Mouse (Mus musculus) T-helper 1 cell (primary cell): ENCODE results near the gene Slc9c1.
"Not testable (repeated sequence)": the region's sequence is repeated elsewhere in the genome, so short reads cannot be mapped to it uniquely, and the experiment has no call there.

Experiments used
- in situ Hi-C: fragments of 300-600 bp; cut with MboI, MseI; formaldehyde crosslinking; loops from one replicate; pipeline ENCODE4 v1.15.1; 2025; ENCODE audit warnings: high pct_unique_total_duplicates

Gene Slc9c1

DNA sequence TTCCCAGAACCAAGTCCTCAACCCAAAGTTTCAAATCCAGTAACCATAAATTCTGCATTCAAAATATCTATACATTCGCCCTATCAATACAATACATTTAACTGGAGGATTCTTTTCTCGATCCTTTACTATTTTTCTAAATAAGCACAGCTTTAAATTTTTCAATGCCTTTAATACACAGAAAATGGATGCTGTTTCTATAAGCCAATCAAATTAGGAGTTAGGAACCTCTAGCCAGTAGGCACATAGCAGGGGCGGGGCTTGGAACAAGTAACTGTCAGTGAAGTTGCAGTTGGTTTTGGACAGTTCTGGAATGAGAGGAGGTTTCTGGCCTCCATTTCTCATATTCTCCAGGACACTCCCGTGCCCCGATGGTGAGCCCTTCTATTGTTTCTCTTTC, at the start of gene Slc9c1:
Slc9c1 (plus strand) TSS at position 301 of the 400 bp plus-strand sequence.
- in situ Hi-C loops: no loop called here

DNA sequence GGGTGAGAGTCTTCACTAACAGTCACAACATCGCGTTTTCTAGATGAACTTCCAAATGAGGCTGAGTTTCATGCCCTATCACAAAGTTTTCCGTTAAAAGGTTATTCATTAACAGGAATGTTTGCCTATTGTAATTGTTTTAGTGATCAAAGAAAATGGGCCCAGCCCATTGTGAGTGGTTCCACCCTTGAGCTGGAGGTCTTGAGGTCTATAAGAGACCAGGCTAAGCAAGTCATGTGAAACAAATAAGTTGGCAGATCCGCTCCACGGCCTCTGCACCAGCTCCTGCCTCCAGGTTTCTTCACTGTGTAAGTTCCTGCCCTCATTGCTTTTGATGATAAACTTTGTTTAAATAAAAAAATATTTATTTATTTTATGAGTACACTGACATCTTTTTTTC, 42.2 kb upstream of the Slc9c1 start, which contains the start of gene Gm609:
Gm609 (minus strand) TSS at position 43 of the 400 bp plus-strand sequence.
- in situ Hi-C loops: loop anchor here (5.0 kb wide), 1 partner anchor 49 kb away; no protein-coding TSS in a partner anchor

DNA sequence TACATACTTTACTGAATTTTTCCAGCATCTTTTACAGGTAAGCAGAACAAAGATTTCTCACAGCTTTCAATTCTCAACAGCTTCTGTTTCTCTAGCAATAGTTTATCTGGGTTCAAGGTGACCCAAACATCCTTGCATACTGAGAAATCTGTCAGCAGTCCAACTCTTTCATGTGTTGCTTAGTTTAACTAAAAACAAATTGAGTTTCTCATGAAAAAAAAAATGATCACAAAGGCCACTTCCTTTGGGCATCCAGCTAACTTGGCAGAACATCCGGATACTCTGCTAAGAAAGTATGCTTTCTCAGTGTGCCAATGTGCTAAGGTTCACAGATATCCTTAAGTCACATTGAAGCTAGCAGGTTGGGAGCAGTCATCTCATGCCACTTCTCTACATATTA, 39.8 kb upstream of the Slc9c1 start:
- in situ Hi-C loops: no loop called here

DNA sequence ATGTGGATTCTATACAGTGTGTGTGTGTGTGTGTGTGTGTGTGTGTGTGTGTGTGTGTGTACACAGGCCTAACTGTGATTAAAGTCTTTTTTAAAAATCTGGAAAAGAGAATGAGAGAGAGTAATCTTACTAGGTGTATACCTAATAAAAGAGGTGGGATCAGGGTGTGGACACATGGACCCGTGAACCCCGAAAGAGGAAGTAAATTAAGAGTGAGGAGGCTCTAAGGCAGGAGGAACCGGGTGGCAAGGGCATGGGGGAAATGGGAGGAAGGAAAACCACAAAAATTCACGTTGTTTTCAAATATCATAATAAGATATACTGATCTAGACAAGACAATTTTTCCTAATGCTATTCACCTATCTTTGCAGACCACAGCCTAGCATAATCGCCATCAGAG, 9.6 kb upstream of the Slc9c1 start:
- in situ Hi-C loops: no loop called here

DNA sequence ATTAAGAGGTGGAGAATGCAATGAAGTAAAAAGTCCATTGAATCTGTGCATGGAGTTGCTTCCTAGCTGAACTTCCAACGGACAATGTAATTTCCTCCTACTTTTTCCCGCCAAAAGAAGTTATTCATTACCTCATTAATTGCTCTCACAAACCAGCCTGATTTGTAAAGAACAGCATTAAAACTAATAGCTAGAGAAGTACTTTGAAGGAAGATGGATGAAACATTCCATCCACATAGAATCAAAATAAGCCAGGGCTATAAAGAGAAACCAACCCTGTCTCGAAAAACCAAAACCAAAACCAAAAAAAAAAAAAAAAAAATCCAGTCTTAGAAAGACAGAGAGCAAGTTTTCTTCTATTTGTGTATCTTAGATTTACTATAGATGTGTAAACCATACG, 3.2 kb upstream of the Slc9c1 start, which contains the start of gene Gm17783:
Gm17783 (minus strand) TSS at position 101 of the 400 bp plus-strand sequence.
- in situ Hi-C loops: no loop called here

DNA sequence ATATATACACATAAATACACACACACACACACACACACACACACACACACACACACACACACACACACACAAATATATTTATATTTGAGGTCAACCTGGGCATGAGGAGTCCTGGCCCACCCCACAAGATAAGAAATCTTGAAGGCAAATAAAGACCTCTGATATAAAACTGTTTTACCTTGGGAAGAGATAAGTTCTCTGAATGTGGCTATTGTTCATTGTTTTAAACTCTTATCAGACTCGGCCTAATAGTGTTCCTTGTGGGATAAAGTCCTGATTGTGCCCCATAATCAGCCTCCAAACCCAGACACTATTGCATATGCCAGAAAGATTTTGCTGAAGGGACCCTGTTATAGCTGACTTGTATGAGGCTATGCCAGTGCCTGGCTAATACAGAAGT, 3.2 kb downstream of the Slc9c1 start:
- in situ Hi-C loops: not testable (repeated sequence)

DNA sequence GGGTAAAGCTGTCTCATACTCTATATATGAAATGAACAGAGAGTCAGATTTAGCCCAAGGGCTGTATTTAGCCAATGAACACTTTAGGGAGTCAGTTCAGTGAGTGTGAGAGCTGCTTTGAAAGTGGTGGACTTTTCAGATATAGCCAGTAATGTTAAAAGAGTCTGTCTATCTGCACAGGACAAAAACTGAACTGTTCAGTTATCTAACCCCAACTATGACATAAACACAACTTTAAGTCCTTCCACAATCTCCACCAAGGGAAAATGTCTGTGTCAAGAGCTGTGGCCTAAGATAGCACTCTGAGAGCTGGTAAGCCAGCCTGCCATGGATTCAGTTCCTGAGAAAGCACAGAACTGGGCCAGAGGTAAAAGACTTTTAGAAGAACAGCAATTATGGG, 7.0 kb downstream of the Slc9c1 start:
- in situ Hi-C loops: loop anchor here (5.0 kb wide), 1 partner anchor 50 kb away; the partner anchor contains the start of gene Gm609

DNA sequence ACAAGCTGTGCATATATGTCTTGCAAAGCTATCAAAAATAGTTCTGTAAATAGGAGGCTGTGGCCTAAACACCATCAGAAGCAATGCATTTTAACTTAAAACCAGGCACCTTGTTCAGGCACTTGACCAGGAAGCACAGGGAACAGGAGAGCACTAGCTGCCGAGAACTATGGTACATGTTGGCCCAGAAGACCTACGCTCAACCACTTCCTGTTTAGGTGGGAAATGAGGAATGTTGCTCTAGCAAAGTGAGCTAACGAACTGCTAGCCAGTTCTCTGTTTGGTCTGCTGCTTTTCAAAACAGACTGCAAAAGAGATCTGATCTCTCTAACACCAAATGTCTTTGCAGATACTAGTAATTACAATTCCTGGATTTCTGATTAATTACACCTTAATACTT, 9.2 kb downstream of the Slc9c1 start:
- in situ Hi-C loops: loop anchor here (5.0 kb wide), 1 partner anchor 52 kb away; the partner anchor contains the start of gene Gm609

DNA sequence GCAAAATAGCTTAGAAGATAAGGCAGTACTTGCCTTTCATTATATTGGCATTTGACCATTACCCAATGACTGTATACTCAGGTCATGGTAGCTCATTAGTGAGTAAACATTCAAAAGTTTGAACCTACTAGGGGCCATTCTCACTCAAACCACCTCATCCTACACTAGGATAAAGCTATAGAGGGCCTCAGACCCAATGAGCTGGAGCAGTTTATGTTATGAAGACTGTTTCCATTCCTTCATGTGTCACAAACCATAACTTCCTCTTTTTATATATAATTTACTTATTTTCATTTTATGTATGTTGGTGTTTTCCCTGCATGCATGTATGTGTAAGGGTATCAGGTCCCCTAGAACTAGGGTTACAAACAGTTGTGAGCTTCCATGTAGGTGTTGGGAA, 12.9 kb downstream of the Slc9c1 start:
- in situ Hi-C loops: no loop called here

DNA sequence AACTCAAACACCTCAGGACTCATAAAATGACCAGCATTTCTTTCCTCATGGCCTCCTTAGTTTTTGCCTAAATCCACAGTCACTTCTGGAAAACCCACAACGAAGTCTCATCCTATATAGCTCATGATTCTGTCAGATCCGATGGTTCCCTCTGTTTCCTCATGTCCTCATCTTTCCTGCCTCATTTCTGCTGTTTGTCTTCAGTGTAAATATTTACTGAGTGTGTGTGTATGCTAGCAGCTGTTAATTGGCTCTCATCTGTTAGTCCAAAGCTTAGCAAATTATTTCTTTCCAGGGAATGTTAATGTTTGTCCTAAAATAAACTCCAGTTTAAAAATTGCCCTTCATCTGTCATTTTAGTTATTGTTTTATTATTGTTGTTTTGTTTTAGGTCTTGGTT, 16.5 kb downstream of the Slc9c1 start:
- in situ Hi-C loops: no loop called here

DNA sequence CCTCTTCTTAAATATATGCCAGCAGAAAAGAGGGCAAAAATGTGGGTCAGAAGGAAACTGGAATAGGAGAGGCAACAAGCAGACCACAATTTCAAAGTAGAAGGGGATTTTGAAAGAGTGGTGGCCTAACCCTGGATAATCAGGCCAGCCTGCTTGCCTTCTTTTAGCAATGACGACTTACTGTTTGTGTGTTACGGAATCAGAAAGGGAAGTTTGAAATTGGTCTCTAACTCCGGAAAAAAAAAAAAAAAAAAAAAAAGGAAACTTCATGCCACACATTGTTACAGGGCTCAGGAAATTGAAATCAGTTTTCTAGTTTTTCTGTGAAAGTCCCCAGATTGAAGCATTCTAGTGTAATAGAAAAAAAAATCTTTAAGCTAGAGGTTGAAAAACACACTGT, 26.6 kb downstream of the Slc9c1 start:
- in situ Hi-C loops: no loop called here

DNA sequence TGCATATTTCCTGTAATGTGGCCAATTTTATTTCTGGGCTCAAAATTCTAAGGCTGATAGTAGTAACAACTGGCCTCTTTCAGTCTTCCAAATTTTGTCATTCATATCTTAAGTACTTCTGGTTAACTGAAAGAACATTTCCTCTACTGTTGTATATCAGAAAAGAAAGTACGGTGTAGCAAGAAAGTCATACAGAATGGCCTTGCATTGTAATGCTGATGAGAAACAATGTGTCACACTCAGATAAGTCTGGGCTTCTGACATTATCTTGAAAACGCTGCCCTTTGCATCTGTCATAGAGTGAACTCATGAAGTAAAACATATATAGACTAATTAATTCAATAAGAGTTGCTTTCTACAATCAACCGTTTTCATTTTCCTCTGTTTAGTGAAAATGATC, 37.2 kb downstream of the Slc9c1 start:
- in situ Hi-C loops: no loop called here

DNA sequence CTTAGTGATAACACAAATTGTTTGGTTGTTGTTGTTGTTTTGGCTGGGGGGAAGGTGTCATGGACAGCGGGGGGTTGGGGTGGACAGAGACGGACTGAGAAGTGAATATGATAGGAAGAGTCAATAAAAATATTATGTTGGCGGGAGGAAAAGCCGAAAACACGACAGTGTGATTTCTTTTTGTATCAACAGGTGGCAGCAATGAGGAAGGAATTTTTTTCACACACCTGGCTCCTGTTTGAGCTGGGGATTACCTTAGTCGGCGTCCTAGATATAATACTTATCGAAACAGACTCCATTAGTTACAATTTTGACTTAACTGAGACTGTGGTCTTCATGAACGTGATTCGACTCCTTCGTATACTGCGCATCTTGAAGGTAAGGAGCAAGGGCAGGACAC, 44.8 kb downstream of the Slc9c1 start:
- in situ Hi-C loops: loop anchor here (5.0 kb wide), 1 partner anchor 97 kb away; no protein-coding TSS in a partner anchor

DNA sequence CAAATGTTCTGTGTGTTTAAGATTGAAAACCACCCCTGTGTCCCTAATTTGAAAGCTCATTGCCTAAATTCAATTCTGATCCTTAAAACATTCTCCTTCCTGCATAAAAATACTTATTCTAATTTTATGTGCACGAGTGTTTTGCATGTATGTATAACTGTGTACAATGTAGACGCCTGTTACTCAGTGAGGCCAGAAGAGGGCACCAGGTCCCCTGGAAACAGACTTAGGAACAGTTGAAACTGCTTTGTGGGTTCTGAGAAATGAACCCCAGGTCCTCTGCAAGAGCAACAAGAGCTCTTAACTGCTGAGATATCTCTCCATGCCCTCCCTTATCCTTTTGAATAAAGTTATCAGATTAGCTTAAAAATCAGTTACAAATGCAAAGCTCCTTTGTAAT, 47.4 kb downstream of the Slc9c1 start:
- in situ Hi-C loops: loop anchor here (5.0 kb wide), 1 partner anchor 95 kb away; no protein-coding TSS in a partner anchor

DNA sequence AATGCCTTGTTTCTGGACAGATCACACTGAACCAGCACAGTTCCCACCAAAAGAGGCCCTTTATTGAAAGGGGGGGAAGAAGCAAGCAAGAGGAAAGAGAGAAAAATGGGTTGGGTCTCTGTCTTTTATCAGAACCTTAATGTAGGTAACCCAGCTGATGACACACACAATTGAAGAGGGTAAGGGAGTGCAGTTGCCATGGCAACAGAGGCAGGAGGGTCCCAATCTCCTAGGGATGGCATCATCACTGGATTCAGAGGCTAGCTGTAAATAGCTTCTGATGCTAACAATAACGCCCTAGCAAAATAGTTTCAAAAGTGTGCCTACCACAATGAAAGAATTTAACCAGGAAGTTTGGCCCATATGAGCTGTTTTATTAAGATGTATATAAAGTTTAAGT, 58.5 kb downstream of the Slc9c1 start:
- in situ Hi-C loops: no loop called here

DNA sequence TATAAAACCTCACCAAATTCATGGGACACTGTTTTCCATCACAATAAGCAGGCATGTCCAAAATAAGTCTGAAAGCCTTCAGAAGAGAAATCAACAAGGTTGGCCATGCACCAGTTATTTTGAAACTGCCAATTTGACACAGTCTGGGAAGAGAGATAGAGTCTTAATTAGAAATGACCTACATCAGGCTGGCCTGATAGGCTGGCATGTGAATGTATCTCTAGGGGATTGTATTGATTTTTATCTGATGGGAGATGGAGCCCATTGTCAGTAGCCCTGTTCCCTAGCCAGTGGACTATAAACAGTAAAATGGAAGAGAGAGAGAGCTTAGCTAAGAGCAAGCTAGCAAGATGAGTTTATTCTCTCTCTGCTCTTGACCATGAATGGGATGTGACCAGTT, 60.4 kb downstream of the Slc9c1 start:
- in situ Hi-C loops: loop anchor here (5.0 kb wide), 1 partner anchor 37 kb away; no protein-coding TSS in a partner anchor

DNA sequence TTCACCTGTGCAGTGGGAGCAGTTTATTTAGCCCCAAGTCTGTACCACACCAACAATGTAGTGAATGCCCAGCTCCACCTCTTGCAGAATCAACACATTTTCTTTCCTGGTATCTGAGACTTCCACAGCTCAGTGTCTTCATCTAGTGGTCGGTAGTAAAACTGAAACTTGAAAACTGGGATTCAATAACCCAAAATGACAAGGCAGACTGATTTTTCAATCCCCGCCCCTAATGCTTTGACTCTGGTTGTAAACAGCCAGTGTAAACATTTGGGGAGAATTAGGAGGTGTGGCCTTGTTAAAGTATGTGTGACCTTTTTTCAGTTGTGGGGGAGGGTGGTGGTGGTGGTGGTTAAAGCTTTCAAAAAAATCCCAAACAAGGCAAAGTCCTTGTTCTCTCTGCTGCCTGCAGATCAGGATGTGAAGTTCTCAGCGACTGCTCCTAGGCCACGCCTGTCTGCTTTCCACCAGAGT, 73.4 kb downstream of the Slc9c1 start:
- in situ Hi-C loops: no loop called here

DNA sequence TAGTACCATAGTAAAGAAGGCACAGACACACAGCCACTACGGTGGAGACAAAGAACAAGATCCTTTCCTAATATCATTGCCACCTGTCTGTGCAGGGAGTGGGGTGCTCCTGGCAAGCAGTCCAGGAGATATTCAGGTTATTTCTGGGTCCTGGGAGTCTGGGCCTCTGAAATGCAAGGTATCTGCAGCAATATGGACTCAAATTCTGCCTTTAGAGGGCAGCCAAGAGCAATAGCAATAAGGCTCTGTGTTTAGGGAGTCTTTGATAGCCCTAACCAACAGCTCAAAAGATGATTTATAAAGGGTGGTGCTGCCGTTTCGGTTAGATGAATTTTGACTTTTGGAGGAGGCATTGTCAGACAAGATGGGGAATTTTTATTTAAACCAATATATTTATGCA, 74.2 kb downstream of the Slc9c1 start:
- in situ Hi-C loops: no loop called here

DNA sequence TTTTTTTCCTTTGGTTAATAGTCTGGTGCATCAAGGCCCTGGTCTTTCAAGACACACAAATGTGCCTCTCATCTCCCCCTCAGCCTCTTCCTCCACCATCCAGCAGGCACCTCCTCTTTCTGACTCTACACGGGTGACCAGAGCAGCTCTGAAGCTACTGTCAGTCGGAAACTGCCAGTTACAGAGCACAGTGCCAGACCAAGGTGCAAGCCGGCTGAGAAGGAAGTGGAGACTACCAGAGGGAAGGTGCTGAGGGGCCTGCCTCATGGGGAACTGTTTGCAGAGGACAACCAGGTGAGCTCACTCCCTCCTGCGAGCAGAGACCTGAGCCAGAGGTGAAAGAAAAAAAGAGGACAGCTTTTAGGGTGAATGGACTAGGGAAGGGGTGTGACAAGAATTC, 75.2 kb downstream of the Slc9c1 start, which contains the start of gene Gcsam:
Gcsam (plus strand) TSS at position 114 of the 400 bp plus-strand sequence.
- in situ Hi-C loops: no loop called here

DNA sequence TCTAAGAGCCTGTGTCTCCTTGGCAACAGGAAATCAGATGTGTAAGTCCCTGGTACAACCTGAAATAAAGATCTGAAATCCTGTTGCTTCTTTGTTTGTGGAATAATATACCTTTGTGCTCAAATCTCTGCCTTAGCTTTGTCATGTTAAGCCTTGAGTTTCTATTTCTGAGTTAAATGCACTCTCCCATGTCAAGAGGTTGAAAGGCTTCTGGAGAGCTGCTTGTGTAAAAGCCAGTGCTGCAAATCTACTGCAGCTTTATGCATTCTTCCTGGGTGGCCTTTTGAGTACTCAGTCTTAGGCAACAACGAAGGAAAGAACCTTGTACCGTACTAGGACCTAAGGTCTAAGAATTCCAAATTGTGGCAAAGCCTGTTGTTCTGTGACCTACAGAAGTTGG, 78.1 kb downstream of the Slc9c1 start:
- in situ Hi-C loops: no loop called here

DNA sequence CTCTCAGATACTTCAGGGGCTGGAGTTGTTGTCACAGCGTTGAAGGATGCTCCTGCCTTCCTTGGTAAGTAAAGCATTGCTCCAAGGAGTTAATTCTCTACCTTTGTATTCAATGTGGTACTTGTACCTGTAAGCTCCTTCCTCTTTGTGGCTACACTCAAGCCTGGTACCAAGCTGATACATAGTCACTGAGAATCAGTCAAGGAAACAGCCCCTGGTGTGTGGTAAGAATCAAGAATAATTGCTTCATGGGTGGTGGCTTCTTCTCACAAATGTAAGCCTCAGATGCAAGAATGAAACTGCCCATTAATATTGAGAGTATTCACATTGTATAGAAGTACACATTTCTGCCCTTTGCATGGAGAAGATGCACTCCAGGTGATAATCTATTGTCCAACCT, 80.8 kb downstream of the Slc9c1 start:
- in situ Hi-C loops: no loop called here

DNA sequence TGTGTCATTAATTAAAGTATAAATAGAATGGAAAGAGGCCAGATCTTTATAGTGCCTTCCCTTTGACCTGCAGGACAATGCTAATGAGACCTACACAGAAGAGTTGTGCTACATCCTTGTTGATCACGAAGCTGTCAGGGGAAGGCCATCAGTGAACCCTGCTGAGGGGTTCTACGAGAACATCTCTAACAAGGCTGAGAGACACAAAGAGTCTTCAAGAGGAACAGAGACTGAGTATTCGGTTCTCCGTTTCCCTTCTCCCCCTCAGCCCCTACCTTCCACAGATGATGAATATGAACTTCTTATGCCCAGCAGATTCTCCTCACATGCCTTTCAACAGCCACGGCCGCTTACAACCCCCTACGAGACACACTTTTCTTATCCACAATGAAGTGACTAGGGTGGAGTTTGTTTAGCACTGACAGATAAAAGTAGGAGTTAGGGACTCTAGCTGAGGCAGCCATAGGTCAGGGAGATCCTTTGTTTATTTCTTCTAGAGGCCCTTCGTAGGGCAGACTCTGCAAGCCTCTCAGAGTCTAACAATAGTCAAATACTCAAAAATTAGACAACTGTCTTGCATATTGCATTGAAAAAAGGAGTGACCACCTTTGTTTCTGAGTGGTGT, 84.8 kb downstream of the Slc9c1 start:
- in situ Hi-C loops: loop anchor here (5.0 kb wide), 1 partner anchor 423 kb away; no protein-coding TSS in a partner anchor

DNA sequence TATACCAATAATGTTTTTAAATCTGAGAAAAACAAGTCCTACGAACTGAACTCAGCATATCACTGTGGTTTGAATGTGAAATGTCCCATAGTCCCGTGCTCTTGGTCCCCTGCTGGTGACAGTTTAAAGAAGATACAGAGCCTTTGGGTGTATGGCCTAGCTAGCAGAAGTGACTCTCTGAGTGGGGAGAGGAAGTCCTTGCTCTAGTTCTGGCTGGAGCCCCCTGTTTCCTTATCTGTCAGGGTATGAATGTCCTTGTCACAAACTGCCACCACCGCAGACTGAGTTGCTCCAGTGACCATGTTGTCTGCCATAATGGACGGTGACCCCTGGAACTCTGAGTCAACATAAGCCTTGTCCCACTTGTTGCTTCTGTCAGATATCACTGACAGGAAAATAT, 88.1 kb downstream of the Slc9c1 start:
- in situ Hi-C loops: loop anchor here (5.0 kb wide), 1 partner anchor 426 kb away; no protein-coding TSS in a partner anchor
